ENCODE assay signal across 9 mouse cellular contexts in the genomic region with DNA sequence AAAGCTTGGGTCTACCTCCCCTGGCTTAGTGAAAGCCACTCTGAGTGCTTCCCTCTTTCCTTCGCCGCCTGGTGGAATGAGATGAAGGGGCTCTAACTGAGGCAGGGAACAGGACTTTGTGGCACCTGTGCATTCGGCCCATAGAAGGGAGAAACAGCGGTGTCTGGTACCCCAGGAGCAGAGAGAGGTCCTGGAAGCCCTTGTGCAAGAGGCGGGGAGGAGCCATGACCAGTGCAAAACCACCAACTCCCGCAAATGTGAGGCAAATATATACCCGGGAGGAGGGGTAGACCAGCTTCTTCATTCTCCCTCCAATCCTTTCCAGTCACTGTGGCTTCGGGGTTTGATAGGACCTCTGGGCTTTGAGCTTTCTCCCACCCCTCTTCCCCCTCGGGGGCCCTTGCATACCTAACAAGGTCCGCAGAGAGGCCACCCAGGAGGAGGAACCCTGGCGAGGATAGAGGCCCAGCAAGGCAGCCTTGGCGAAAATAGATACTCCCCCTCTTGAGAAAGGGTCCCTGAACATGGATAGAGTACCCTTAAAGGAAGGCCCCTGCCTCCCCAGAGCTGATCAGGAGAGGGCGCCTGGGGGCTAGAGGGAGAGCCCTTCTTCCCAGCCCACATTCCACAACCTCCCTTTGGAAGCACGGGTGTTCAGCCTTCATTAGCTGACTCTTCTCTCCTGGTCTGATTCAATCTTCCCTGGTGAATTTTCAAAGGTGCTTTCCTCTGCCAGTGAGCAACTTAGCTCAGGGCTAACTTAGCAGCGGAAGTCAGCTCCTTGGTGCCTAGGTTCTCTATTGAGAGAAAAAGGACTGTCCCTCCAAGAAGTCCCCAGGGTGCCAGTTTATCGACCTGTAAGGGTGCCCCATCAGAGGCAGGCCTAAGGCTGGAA. TPM values are rescaled to one million over a fixed set of nuclear protein-coding genes. Genes with fewer than 3 reads are reported as not detected.
DNase-seq lines count a peak whose midpoint lies in the region; ATAC-seq and TF ChIP-seq lines count a peak whose summit lies in the region.
"Had no signal": no experiment of that assay in that cellular context is flagged by ENCODE, and none has a peak within 500 bp of the region (broad histone marks: within the 10 kb centered on the region; RNA-seq: fewer than 3 reads in every experiment).

No protein-coding gene starts in this region.

- H3K9ac ChIP-seq in limb, embryonic 11.5 days (ENCODE audit: low read length): peak overlapping the region; percentile 89
- no peak overlapping the region for H3K9ac ChIP-seq in stomach, postnatal 0 days (ENCODE audit: low read length)
- H3K9ac ChIP-seq: liver, embryonic 13.5 days had no signal

- peak overlapping the region; percentile 92 for H3K4me2 ChIP-seq in limb, embryonic 11.5 days (ENCODE audit: low read depth, severe bottlenecking)
- H3K4me2 ChIP-seq in stomach, postnatal 0 days (replicated peaks; ENCODE audit: low read depth): peak overlapping the region; percentile 91
- H3K4me2 ChIP-seq: liver, embryonic 13.5 days had no signal

- no peak for ATAC-seq in limb, embryonic 11.5 days (ENCODE audit: insufficient number of reproducible peaks, low FRiP score, low TSS enrichment, low read depth)
- ATAC-seq in stomach, postnatal 0 days (ENCODE audit: low FRiP score, low TSS enrichment): no peak

- peak overlapping the region; percentile 53 for H3K4me3 ChIP-seq in limb, embryonic 11.5 days (ENCODE audit: low read depth, low read length)
- peak overlapping the region; percentile 12; the same call in 1 of the 2 replicates for H3K4me3 ChIP-seq in stomach, postnatal 0 days (ENCODE audit: low read depth, low read length)

- no peak for TF ChIP-seq EP300 in stomach, postnatal 0 days (optimal IDR thresholded peaks at IDR 0.05)

- H3K9me3 ChIP-seq in limb, embryonic 11.5 days (ENCODE audit: control insufficient read depth, low read length): no peaks in the 10 kb centered on the region
- H3K9me3 ChIP-seq in stomach, postnatal 0 days (ENCODE audit: control insufficient read depth, low read length): no peaks in the 10 kb centered on the region
- H3K9me3 ChIP-seq: liver, embryonic 13.5 days had no signal

- 0 out of 2 replicates have a peak overlapping the region, but pooled peaks have one; percentile 30 for H3K27ac ChIP-seq in limb, embryonic 11.5 days (replicated peaks; ENCODE audit: low read depth, low read length)
- H3K27ac ChIP-seq in stomach, postnatal 0 days (replicated peaks): no peak overlapping the region
- H3K27ac ChIP-seq: liver, embryonic 13.5 days had no signal

- no peaks in the 10 kb centered on the region for H3K36me3 ChIP-seq in limb, embryonic 11.5 days (ENCODE audit: control insufficient read depth, insufficient read depth, low read length)
- no peaks in the 10 kb centered on the region for H3K36me3 ChIP-seq in stomach, postnatal 0 days (ENCODE audit: control insufficient read depth, insufficient read depth, low read length)
- H3K36me3 ChIP-seq: liver, embryonic 13.5 days had no signal

- WGBS in limb, embryonic 11.5 days: 6% methylated on average over 16 of the region's 16 CpGs
- 11% methylated on average over 16 of the region's 16 CpGs for WGBS in stomach, postnatal 0 days

- H3K4me1 ChIP-seq in limb, embryonic 11.5 days (ENCODE audit: control insufficient read depth, insufficient read depth, low read length): peaks cover 49% of the 10 kb centered on the region
- peaks cover 12% of the 10 kb centered on the region; the same call in 1 of the 2 replicates for H3K4me1 ChIP-seq in stomach, postnatal 0 days (replicated peaks; ENCODE audit: control insufficient read depth, insufficient read depth)

- TF ChIP-seq CTCF in stomach, postnatal 0 days (IDR thresholded peaks at IDR 0.05; ENCODE audit: low read depth): peak; percentile 44

- peaks cover 18% of the 10 kb centered on the region for H3K27me3 ChIP-seq in limb, embryonic 11.5 days (ENCODE audit: control insufficient read depth, insufficient read depth, low read length)
- H3K27me3 ChIP-seq in stomach, postnatal 0 days (ENCODE audit: control insufficient read depth, insufficient read depth, low read length): peaks cover 12% of the 10 kb centered on the region

- peak; percentile 53 to 55 for DNase-seq in cerebellum, postnatal 25 days
- DNase-seq in cerebellum, adult 11 months: no peak
- DNase-seq in lung, postnatal 10 days: peak; percentile 48
- DNase-seq in lung, postnatal 36 days: no peak
- peak; percentile 67 for DNase-seq in limb, embryonic 11.5 days (ENCODE audit: low spot score)
- peak; percentile 9 for DNase-seq in stomach, postnatal 0 days (ENCODE audit: low spot score)
- no peak for DNase-seq in layer of hippocampus, adult 8-10 months (ENCODE audit: low spot score in 2 of 2)
- DNase-seq in ovary, postnatal 14 days (ENCODE audit: low spot score): no peak
- DNase-seq: liver, embryonic 13.5 days had no signal

RNA-seq across cellular contexts. Expression of gene AC124108.1, which starts 0.8 kb away (rescaled TPM):
- polyA plus RNA-seq in limb, embryonic 11.5 days (2014; fragmentation: Nextera tagmentation; extraction: Ambion mirVana): 0.87 and 1.1 TPM in 2 replicates
- polyA plus RNA-seq in stomach, postnatal 0 days (2015; fragmentation: Nextera tagmentation; extraction: Ambion mirVana): 0.02 and 0.06 TPM in 2 replicates
- under 1 TPM; 0.69 to 0.92 (median 0.77) TPM for total RNA-seq in layer of hippocampus, adult 8-10 months (2022)
- polyA plus RNA-seq: liver, embryonic 13.5 days had no signal

RNA-seq across cellular contexts. Expression of gene Lemd1, which starts 0.8 kb away (rescaled TPM):
- polyA plus RNA-seq in limb, embryonic 11.5 days (2014; fragmentation: Nextera tagmentation; extraction: Ambion mirVana): 1.2 and 1.5 TPM in 2 replicates
- polyA plus RNA-seq in stomach, postnatal 0 days (2015; fragmentation: Nextera tagmentation; extraction: Ambion mirVana): 0.30 and 0.42 TPM in 2 replicates
- total RNA-seq in layer of hippocampus, adult 8-10 months (2022): 1 to 10 TPM in 2 of 4 experiments, under 1 TPM in 2; 0.30 to 1.3 (median 0.83) TPM
- polyA plus RNA-seq: liver, embryonic 13.5 days had no signal

RNA-seq across cellular contexts. Expression of gene Gm10188, which starts 37.5 kb away (rescaled TPM):
- polyA plus RNA-seq in limb, embryonic 11.5 days (2014; fragmentation: Nextera tagmentation; extraction: Ambion mirVana): not detected in 2 replicates
- polyA plus RNA-seq in stomach, postnatal 0 days (2015; fragmentation: Nextera tagmentation; extraction: Ambion mirVana): 0.19 TPM in 1 of 2 replicates, not detected in the other
- not detected for total RNA-seq in layer of hippocampus, adult 8-10 months (2022)
- polyA plus RNA-seq: liver, embryonic 13.5 days had no signal

RNA-seq across cellular contexts. Expression of gene Cdk18, which starts 52.5 kb away (rescaled TPM):
- 3.7 and 3.9 TPM in 2 replicates for polyA plus RNA-seq in limb, embryonic 11.5 days (2014; fragmentation: Nextera tagmentation; extraction: Ambion mirVana)
- 9.7 and 14.5 TPM in 2 replicates for polyA plus RNA-seq in stomach, postnatal 0 days (2015; fragmentation: Nextera tagmentation; extraction: Ambion mirVana)
- total RNA-seq in layer of hippocampus, adult 8-10 months (2022): 10 to 100 TPM; 25.8 to 30.9 (median 27.6) TPM

Comparison
In these comparisons a context has a peak if more than half of its experiments do, and no peak if none do; other contexts are left out.
1. DNase-seq: peak in cerebellum, postnatal 25 days (2 of 2), lung, postnatal 10 days (single experiment), limb, embryonic 11.5 days (single experiment) and stomach, postnatal 0 days (single experiment); none in cerebellum, adult 11 months (single experiment), lung, postnatal 36 days (single experiment), layer of hippocampus, adult 8-10 months (0 of 2) and ovary, postnatal 14 days (single experiment).